Mouse (Mus musculus): ENCODE data around the gene Rgs4. TPM values are rescaled to one million over a fixed set of nuclear protein-coding genes. Genes with fewer than 3 reads are reported as not detected.

Gene Rgs4
- polyA plus RNA-seq, 1 experiment = not detected

- H3K4me1 ChIP-seq (ENCODE audit: control insufficient read depth, insufficient read depth, low read length) = peaks cover 2% of the 10 kb centered on the region; the same call in 1 of the 2 replicates
- TF ChIP-seq CTCF (IDR thresholded peaks at IDR 0.05; ENCODE audit: insufficient read depth, low read depth, low read length) = no peak
- TF ChIP-seq POLR2A (IDR thresholded peaks at IDR 0.05; ENCODE audit: insufficient read depth, low read depth, low read length) = no peak
- peak overlapping the region; percentile 47; the same call in 1 of the 2 replicates for H3K27ac ChIP-seq (ENCODE audit: insufficient read depth, low read depth, low read length)
- H3K4me3 ChIP-seq (ENCODE audit: insufficient read depth, low read depth, low read length) = peak overlapping the region; percentile 21; the same call in 1 of the 2 replicates
- WGBS = 12% methylated on average over 5 of the region's 5 CpGs
These were observed 997 bp upstream of the Rgs4 start for GRCm38 (mm10) chr1:169748439-169748838.

- H3K4me3 ChIP-seq (ENCODE audit: insufficient read depth, low read depth, low read length) = no peak overlapping the region
- WGBS = 13% methylated on average over 6 of the region's 6 CpGs
These were observed 460 bp upstream of the Rgs4 start for GRCm38 (mm10) chr1:169747902-169748301.

GRCm38 (mm10) chr1:169741147-169741546 lies 6.3 kb downstream of the Rgs4 start:
- 34% methylated on average over 5 of the region's 5 CpGs for WGBS
- H3K4me3 ChIP-seq (ENCODE audit: insufficient read depth, low read depth, low read length) = no peak overlapping the region
- TF ChIP-seq CTCF (IDR thresholded peaks at IDR 0.05; ENCODE audit: insufficient read depth, low read depth, low read length) (no peak), POLR2A (IDR thresholded peaks at IDR 0.05; ENCODE audit: insufficient read depth, low read depth, low read length) (no peak)
- 0 out of 2 replicates have a peak overlapping the region, but pooled peaks have one; percentile 53 for H3K27ac ChIP-seq (ENCODE audit: insufficient read depth, low read depth, low read length)
- H3K4me1 ChIP-seq (ENCODE audit: control insufficient read depth, insufficient read depth, low read length) = peaks cover 2% of the 10 kb centered on the region; the same call in 1 of the 2 replicates

More at GRCm38 (mm10) chr1:169747902-169748301, 460 bp upstream of the Rgs4 start:
- peaks cover 2% of the 10 kb centered on the region; the same call in 1 of the 2 replicates for H3K4me1 ChIP-seq (ENCODE audit: control insufficient read depth, insufficient read depth, low read length)
- H3K27ac ChIP-seq (ENCODE audit: insufficient read depth, low read depth, low read length) = peak overlapping the region; percentile 97
- TF ChIP-seq CTCF (IDR thresholded peaks at IDR 0.05; ENCODE audit: insufficient read depth, low read depth, low read length) = no peak

GRCm38 (mm10) chr1:169737231-169737630 lies 10.2 kb downstream of the Rgs4 start:
- Histone ChIP-seq H3K4me3 (ENCODE audit: insufficient read depth, low read depth, low read length) (no peak overlapping the region), H3K27ac (ENCODE audit: insufficient read depth, low read depth, low read length) (no peak overlapping the region), H3K4me1 (ENCODE audit: control insufficient read depth, insufficient read depth, low read length) (no peaks in the 10 kb centered on the region)
- no peak for TF ChIP-seq POLR2A (IDR thresholded peaks at IDR 0.05; ENCODE audit: insufficient read depth, low read depth, low read length)
- no peak for TF ChIP-seq CTCF (IDR thresholded peaks at IDR 0.05; ENCODE audit: insufficient read depth, low read depth, low read length)
- 92% methylated on average over 6 of the region's 6 CpGs for whole genome bisulfite sequencing

- WGBS = 90% methylated on average over 6 of the region's 6 CpGs
- TF ChIP-seq POLR2A (IDR thresholded peaks at IDR 0.05; ENCODE audit: insufficient read depth, low read depth, low read length) (no peak), CTCF (IDR thresholded peaks at IDR 0.05; ENCODE audit: insufficient read depth, low read depth, low read length) (no peak)
- H3K4me1 ChIP-seq (ENCODE audit: control insufficient read depth, insufficient read depth, low read length) = no peaks in the 10 kb centered on the region
- H3K4me3 ChIP-seq (ENCODE audit: insufficient read depth, low read depth, low read length) = no peak overlapping the region
- no peak overlapping the region for H3K27ac ChIP-seq (ENCODE audit: insufficient read depth, low read depth, low read length)
These were observed 11.3 kb downstream of the Rgs4 start for GRCm38 (mm10) chr1:169736139-169736538.

- no peak overlapping the region for H3K27ac ChIP-seq (ENCODE audit: insufficient read depth, low read depth, low read length)
- no peak for TF ChIP-seq CTCF (IDR thresholded peaks at IDR 0.05; ENCODE audit: insufficient read depth, low read depth, low read length)
- TF ChIP-seq POLR2A (IDR thresholded peaks at IDR 0.05; ENCODE audit: insufficient read depth, low read depth, low read length) = no peak
- no peaks in the 10 kb centered on the region for H3K4me1 ChIP-seq (ENCODE audit: control insufficient read depth, insufficient read depth, low read length)
- 80% methylated on average over 7 of the region's 7 CpGs for WGBS
- no peak overlapping the region for H3K4me3 ChIP-seq (ENCODE audit: insufficient read depth, low read depth, low read length)
These were observed 16.8 kb downstream of the Rgs4 start for GRCm38 (mm10) chr1:169730599-169731100.

- Histone ChIP-seq H3K4me3 (ENCODE audit: insufficient read depth, low read depth, low read length) (no peak overlapping the region), H3K4me1 (ENCODE audit: control insufficient read depth, insufficient read depth, low read length) (no peaks in the 10 kb centered on the region), H3K27ac (ENCODE audit: insufficient read depth, low read depth, low read length) (no peak overlapping the region)
- no peak for TF ChIP-seq CTCF (IDR thresholded peaks at IDR 0.05; ENCODE audit: insufficient read depth, low read depth, low read length)
- TF ChIP-seq POLR2A (IDR thresholded peaks at IDR 0.05; ENCODE audit: insufficient read depth, low read depth, low read length) = no peak
- 83% methylated on average over 3 of the region's 3 CpGs for WGBS
These were observed 21.1 kb downstream of the Rgs4 start for GRCm38 (mm10) chr1:169726319-169726718.

GRCm38 (mm10) chr1:169721836-169722235 lies 25.6 kb downstream of the Rgs4 start:
- no peaks in the 10 kb centered on the region for H3K4me1 ChIP-seq (ENCODE audit: control insufficient read depth, insufficient read depth, low read length)
- 94% methylated on average over 2 of the region's 2 CpGs for WGBS
- no peak for TF ChIP-seq POLR2A (IDR thresholded peaks at IDR 0.05; ENCODE audit: insufficient read depth, low read depth, low read length)
- TF ChIP-seq CTCF (IDR thresholded peaks at IDR 0.05; ENCODE audit: insufficient read depth, low read depth, low read length) = no peak
- no peak overlapping the region for H3K4me3 ChIP-seq (ENCODE audit: insufficient read depth, low read depth, low read length)
- H3K27ac ChIP-seq (ENCODE audit: insufficient read depth, low read depth, low read length) = no peak overlapping the region

- 84% methylated on average over 4 of the region's 4 CpGs for WGBS
- H3K4me3 ChIP-seq (ENCODE audit: insufficient read depth, low read depth, low read length) = no peak overlapping the region
- no peak overlapping the region for H3K27ac ChIP-seq (ENCODE audit: insufficient read depth, low read depth, low read length)
- TF ChIP-seq POLR2A (IDR thresholded peaks at IDR 0.05; ENCODE audit: insufficient read depth, low read depth, low read length) = no peak
- no peak for TF ChIP-seq CTCF (IDR thresholded peaks at IDR 0.05; ENCODE audit: insufficient read depth, low read depth, low read length)
- H3K4me1 ChIP-seq (ENCODE audit: control insufficient read depth, insufficient read depth, low read length) = no peaks in the 10 kb centered on the region
These were observed 42.9 kb downstream of the Rgs4 start for GRCm38 (mm10) chr1:169704395-169705087.

All from olfactory bulb, adult 2 months (tissue).